Mouse (Mus musculus): ENCODE data around the gene Ripor1. TPM values are rescaled to one million over a fixed set of nuclear protein-coding genes. Genes with fewer than 3 reads are reported as not detected.
"Not testable (repeated sequence)": the region's sequence is repeated elsewhere in the genome, so short reads cannot be mapped to it uniquely, and the experiment has no call there.

The Ripor1 gene
- polyA plus RNA-seq, 1 experiment from 2014 or later, result 21.7 TPM

- ATAC-seq (ENCODE audit: low FRiP score), result no peak
- Histone ChIP-seq H3K4me1 (no peaks in the 10 kb centered on the region), H3K4me2 (replicated peaks) (no peak overlapping the region), H3K27ac (no peak overlapping the region), H3K36me3 (no peaks in the 10 kb centered on the region), H3K27me3 (no peaks in the 10 kb centered on the region), H3K4me3 (no peak overlapping the region), H3K9ac (no peak overlapping the region), H3K9me3 (replicated peaks) (no peaks in the 10 kb centered on the region)
- WGBS, result 85% methylated on average over 3 of the region's 3 CpGs
These were observed 25.3 kb upstream of the Ripor1 start for GRCm38 (mm10) chr8:105579719-105580118.

- no peaks in the 10 kb centered on the region for H3K9me3 ChIP-seq (replicated peaks)
- no peak for ATAC-seq (ENCODE audit: low FRiP score)
- H3K4me1 ChIP-seq, result peaks cover 11% of the 10 kb centered on the region; the same call in 1 of the 2 replicates
- H3K4me2 ChIP-seq (replicated peaks), result no peak overlapping the region
- H3K27ac ChIP-seq, result no peak overlapping the region
- H3K36me3 ChIP-seq, result no peaks in the 10 kb centered on the region
- whole genome bisulfite sequencing, result 80% methylated on average over 2 of the region's 2 CpGs
- H3K9ac ChIP-seq, result no peak overlapping the region; the same call in 1 of the 2 replicates
- H3K4me3 ChIP-seq, result no peak overlapping the region
- 0 out of 2 replicates have a peak, but pooled peaks cover 3% of the 10 kb centered on the region for H3K27me3 ChIP-seq
These were observed 12.6 kb upstream of the Ripor1 start for GRCm38 (mm10) chr8:105592431-105592830.

- Histone ChIP-seq H3K27me3 (0 out of 2 replicates have a peak, but pooled peaks cover 3% of the 10 kb centered on the region), H3K9me3 (replicated peaks) (no peaks in the 10 kb centered on the region), H3K36me3 (no peaks in the 10 kb centered on the region), H3K4me3 (no peak overlapping the region), H3K4me2 (replicated peaks) (peak overlapping the region; percentile 27), H3K9ac (no peak overlapping the region), H3K4me1 (peaks cover 11% of the 10 kb centered on the region; the same call in 1 of the 2 replicates), H3K27ac (peak overlapping the region; percentile 23; the same call in 1 of the 2 replicates)
- WGBS, result 25% methylated on average over 15 of the region's 15 CpGs
- no peak for ATAC-seq (ENCODE audit: low FRiP score)
These were observed 11.2 kb upstream of the Ripor1 start for GRCm38 (mm10) chr8:105593859-105594258.

GRCm38 (mm10) chr8:105594451-105595242 lies 10.4 kb upstream of the Ripor1 start:
- Histone ChIP-seq H3K9ac (no peak overlapping the region), H3K4me3 (no peak overlapping the region), H3K36me3 (no peaks in the 10 kb centered on the region), H3K27me3 (0 out of 2 replicates have a peak, but pooled peaks cover 3% of the 10 kb centered on the region), H3K9me3 (replicated peaks) (no peaks in the 10 kb centered on the region), H3K27ac (no peak overlapping the region), H3K4me2 (replicated peaks) (no peak overlapping the region), H3K4me1 (peaks cover 11% of the 10 kb centered on the region; the same call in 1 of the 2 replicates)
- no peak for ATAC-seq (ENCODE audit: low FRiP score)
- 82% methylated on average over 18 of the region's 18 CpGs for WGBS

- WGBS, result 5% methylated on average over 14 of the region's 14 CpGs
- Histone ChIP-seq H3K36me3 (no peaks in the 10 kb centered on the region), H3K27me3 (0 out of 2 replicates have a peak, but pooled peaks cover 3% of the 10 kb centered on the region), H3K9me3 (replicated peaks) (no peaks in the 10 kb centered on the region), H3K4me2 (replicated peaks) (0 out of 2 replicates have a peak overlapping the region, but pooled peaks have one; percentile 23), H3K27ac (no peak overlapping the region), H3K4me3 (no peak overlapping the region), H3K4me1 (peaks cover 11% of the 10 kb centered on the region; the same call in 1 of the 2 replicates), H3K9ac (no peak overlapping the region; the same call in 1 of the 2 replicates)
- peak; percentile 50 for ATAC-seq (ENCODE audit: low FRiP score)
These were observed 8.6 kb upstream of the Ripor1 start for GRCm38 (mm10) chr8:105596362-105597034.

GRCm38 (mm10) chr8:105598777-105599176 lies 6.3 kb upstream of the Ripor1 start:
- Histone ChIP-seq H3K27ac (no peak overlapping the region), H3K9ac (no peak overlapping the region), H3K36me3 (no peaks in the 10 kb centered on the region), H3K9me3 (replicated peaks) (no peaks in the 10 kb centered on the region), H3K4me3 (no peak overlapping the region), H3K4me2 (replicated peaks) (no peak overlapping the region), H3K27me3 (peaks cover 11% of the 10 kb centered on the region; the same call in 1 of the 2 replicates), H3K4me1 (peaks cover 9% of the 10 kb centered on the region; the same call in 1 of the 2 replicates)
- no peak for ATAC-seq (ENCODE audit: low FRiP score)
- 84% methylated on average over 6 of the region's 6 CpGs for WGBS

- 78% methylated on average over 5 of the region's 5 CpGs for WGBS
- Histone ChIP-seq H3K9me3 (replicated peaks) (no peaks in the 10 kb centered on the region), H3K4me2 (replicated peaks) (no peak overlapping the region), H3K27me3 (peaks cover 7% of the 10 kb centered on the region; the same call in 1 of the 2 replicates), H3K9ac (no peak overlapping the region), H3K27ac (no peak overlapping the region), H3K4me3 (no peak overlapping the region), H3K36me3 (no peaks in the 10 kb centered on the region), H3K4me1 (peaks cover 14% of the 10 kb centered on the region)
- no peak for ATAC-seq (ENCODE audit: low FRiP score)
These were observed 3.8 kb upstream of the Ripor1 start for GRCm38 (mm10) chr8:105601301-105601700.

GRCm38 (mm10) chr8:105602540-105602939 lies 2.5 kb upstream of the Ripor1 start:
- not testable (repeated sequence) for H3K36me3 ChIP-seq; H3K9me3 ChIP-seq (replicated peaks); ATAC-seq (ENCODE audit: low FRiP score); H3K9ac ChIP-seq; H3K27me3 ChIP-seq; H3K27ac ChIP-seq; H3K4me3 ChIP-seq; H3K4me2 ChIP-seq (replicated peaks)
- peaks cover 24% of the 10 kb centered on the region for H3K4me1 ChIP-seq
- 79% methylated on average over 3 of the region's 3 CpGs for WGBS

GRCm38 (mm10) chr8:105605491-105606188 lies 585 bp downstream of the Ripor1 start:
- Histone ChIP-seq H3K9ac (peak overlapping the region; percentile 94), H3K9me3 (replicated peaks) (no peaks in the 10 kb centered on the region), H3K36me3 (no peaks in the 10 kb centered on the region), H3K4me1 (peaks cover 26% of the 10 kb centered on the region), H3K4me2 (replicated peaks) (peak overlapping the region; percentile 89), H3K27me3 (peaks cover 7% of the 10 kb centered on the region; the same call in 1 of the 2 replicates), H3K27ac (peak overlapping the region; percentile 91), H3K4me3 (peak overlapping the region; percentile 86)
- peak; percentile 41 for ATAC-seq (ENCODE audit: low FRiP score)
- WGBS, result 1% methylated on average over 38 of the region's 39 CpGs

- Histone ChIP-seq H3K9me3 (replicated peaks) (no peaks in the 10 kb centered on the region), H3K27me3 (peaks cover 11% of the 10 kb centered on the region; the same call in 1 of the 2 replicates), H3K9ac (peak overlapping the region; percentile 94), H3K36me3 (no peaks in the 10 kb centered on the region), H3K4me1 (peaks cover 26% of the 10 kb centered on the region), H3K4me2 (replicated peaks) (peak overlapping the region; percentile 89), H3K27ac (peak overlapping the region; percentile 91), H3K4me3 (peak overlapping the region; percentile 86)
- ATAC-seq (ENCODE audit: low FRiP score), result peak; percentile 81
- 2% methylated on average over 28 of the region's 30 CpGs for WGBS
These were observed 1.4 kb downstream of the Ripor1 start for GRCm38 (mm10) chr8:105606189-105607023.

GRCm38 (mm10) chr8:105607062-105607461 lies 2.0 kb downstream of the Ripor1 start:
- Histone ChIP-seq H3K9me3 (replicated peaks) (no peaks in the 10 kb centered on the region), H3K4me3 (peak overlapping the region; percentile 86), H3K36me3 (no peaks in the 10 kb centered on the region), H3K9ac (peak overlapping the region; percentile 94), H3K4me2 (replicated peaks) (peak overlapping the region; percentile 89), H3K4me1 (peaks cover 26% of the 10 kb centered on the region), H3K27ac (peak overlapping the region; percentile 91; the same call in 1 of the 2 replicates), H3K27me3 (peaks cover 17% of the 10 kb centered on the region)
- WGBS, result 6% methylated on average over 10 of the region's 10 CpGs
- no peak for ATAC-seq (ENCODE audit: low FRiP score)
